Mouse (Mus musculus) CH12.LX (cell line): ENCODE data around the gene Kalrn.

Experiments used
- CTCF ChIP-seq, 2 experiments: IDR thresholded peaks in 1 of 2; conservative IDR thresholded peaks in 1 of 2; 2 replicates each; pipeline ENCODE4 v1.5.1; 2011 to 2012; ENCODE audit warnings: low read depth in 2 of 2, low read length in 2 of 2, improper control_type of control experiment in 1 of 2, inconsistent platforms in 1 of 2, mild to moderate bottlenecking in 1 of 2, moderate library complexity in 1 of 2
- PAX5 ChIP-seq: IDR thresholded peaks from 2 replicates; pipeline ENCODE4 v1.6.1; 2012; ENCODE audit warnings: low read length, inconsistent platforms, mixed read lengths
- POLR2A ChIP-seq: IDR thresholded peaks from 2 replicates; pipeline ENCODE4 v1.6.1; 2011; ENCODE audit warnings: low read depth, mild to moderate bottlenecking, improper control_type of control experiment, low read length

DNA sequence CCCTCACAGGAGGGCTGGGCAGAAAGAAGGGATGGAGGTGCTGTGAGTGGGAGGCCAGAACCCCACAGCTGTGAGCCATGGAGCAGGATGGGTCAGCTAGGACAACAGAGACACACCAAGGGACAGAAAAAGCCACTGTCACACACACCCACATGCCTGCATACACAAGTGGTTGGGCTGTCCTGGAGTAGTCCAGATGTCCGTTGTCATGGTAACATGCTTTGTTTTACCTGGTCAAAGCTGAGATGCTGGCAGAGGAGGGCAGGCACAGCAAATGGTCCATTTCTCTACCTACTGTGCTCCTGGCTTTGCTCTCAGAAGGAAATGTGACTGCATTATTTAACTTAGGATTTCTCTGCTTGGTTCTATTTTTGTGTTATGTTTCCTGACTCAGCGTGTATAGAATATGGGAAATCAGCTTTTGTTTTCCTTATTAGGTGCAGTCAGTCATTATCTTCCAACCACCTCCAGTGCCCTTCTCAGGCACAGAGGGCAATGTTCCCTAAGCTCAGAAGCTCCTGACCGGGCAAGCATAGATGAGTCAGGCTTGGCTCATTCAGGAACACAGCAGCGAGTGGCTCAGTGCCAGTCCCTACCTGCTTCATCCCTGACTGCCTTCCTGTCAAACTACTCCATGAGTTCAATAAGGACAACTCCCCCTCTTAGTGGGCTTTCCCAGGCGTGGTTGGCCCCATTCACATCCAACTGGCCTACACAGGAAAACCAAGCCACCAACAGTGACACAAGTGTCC is 183.6 kb downstream of the Kalrn start:
- TF ChIP-seq CTCF (conservative IDR thresholded peaks at IDR 0.05 in 1 of 2, IDR thresholded peaks at IDR 0.05 in 1 of 2; ENCODE audit: low read depth in 2 of 2, low read length in 2 of 2) (no peak), POLR2A (no peak), PAX5 (no peak)
